12 mouse cellular contexts compared by ENCODE assay signal in the genomic region with DNA sequence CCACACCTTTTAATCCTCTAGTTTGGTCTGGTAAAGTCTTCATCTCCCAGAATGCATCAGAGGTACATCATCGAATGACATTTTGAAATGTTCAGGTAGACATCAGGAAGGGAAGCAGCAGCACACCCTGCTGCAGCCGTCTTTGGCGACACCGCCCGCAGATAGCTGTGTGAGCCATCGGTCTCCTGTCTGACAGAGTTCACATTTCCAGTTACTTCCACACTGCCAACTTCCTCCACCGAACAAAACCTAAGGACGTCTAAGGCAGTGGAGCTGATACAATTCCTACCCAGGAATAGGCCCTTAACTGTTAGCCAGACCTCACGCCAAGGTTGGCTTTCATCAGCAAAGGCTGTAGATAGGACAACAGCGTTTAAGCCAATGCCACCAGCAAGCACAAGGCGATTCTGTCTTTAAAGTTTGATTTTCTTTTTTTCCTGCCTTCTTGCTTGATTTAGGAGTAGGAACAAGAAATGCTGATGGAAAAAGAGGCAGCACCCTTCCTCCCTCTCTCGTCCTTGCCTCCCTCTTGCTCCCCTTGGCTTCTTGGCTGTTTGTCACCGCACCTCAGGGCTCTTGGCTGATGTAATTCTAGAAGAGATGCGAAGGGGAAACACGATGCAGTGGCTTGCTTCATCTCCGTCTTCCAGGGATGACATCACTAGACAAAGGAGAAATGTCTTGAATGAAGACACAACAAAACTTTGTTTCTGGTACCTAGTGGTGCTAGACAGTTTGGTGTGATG. TPM values are rescaled to one million over a fixed set of nuclear protein-coding genes. Genes with fewer than 3 reads are reported as not detected.
DNase-seq lines count a peak whose midpoint lies in the region; ATAC-seq and TF ChIP-seq lines count a peak whose summit lies in the region.
"Had no signal": no experiment of that assay in that cellular context is flagged by ENCODE, and none has a peak within 500 bp of the region (broad histone marks: within the 10 kb centered on the region; RNA-seq: fewer than 3 reads in every experiment).

No protein-coding gene starts in this region.

- no peak overlapping the region for H3K4me3 ChIP-seq in lung, embryonic 14.5 days (ENCODE audit: low read depth, low read length)
- H3K4me3 ChIP-seq in embryonic facial prominence, embryonic 14.5 days (ENCODE audit: low read depth, low read length), result no peak overlapping the region
- H3K4me3 ChIP-seq in limb, embryonic 12.5 days (replicated peaks), result no peak overlapping the region
- H3K4me3 ChIP-seq in thymus, adult 2 months (ENCODE audit: control insufficient read depth, insufficient read depth, low read length), result no peak overlapping the region
- H3K4me3 ChIP-seq: hindbrain, embryonic 15.5 days had no signal

- TF ChIP-seq CTCF in lung, embryonic 14.5 days (IDR thresholded peaks at IDR 0.05; ENCODE audit: low read depth), result no peak
- TF ChIP-seq CTCF in thymus, adult 2 months (IDR thresholded peaks at IDR 0.05; ENCODE audit: borderline replicate concordance, control insufficient read depth, extremely low read depth, insufficient read depth, low read length, poor library complexity), result no peak

- peaks cover 35% of the 10 kb centered on the region for H3K4me1 ChIP-seq in lung, embryonic 14.5 days (ENCODE audit: insufficient read depth)
- peaks cover 52% of the 10 kb centered on the region for H3K4me1 ChIP-seq in embryonic facial prominence, embryonic 14.5 days (ENCODE audit: control insufficient read depth, insufficient read depth, low read length)
- H3K4me1 ChIP-seq in limb, embryonic 12.5 days (replicated peaks), result peaks cover 61% of the 10 kb centered on the region
- H3K4me1 ChIP-seq in thymus, adult 2 months (replicated peaks; ENCODE audit: control insufficient read depth, insufficient read depth, low read length), result peaks cover 31% of the 10 kb centered on the region

- 0 out of 2 replicates have a peak, but pooled peaks cover 5% of the 10 kb centered on the region for H3K27me3 ChIP-seq in lung, embryonic 14.5 days (ENCODE audit: insufficient read depth, low read length)
- H3K27me3 ChIP-seq in embryonic facial prominence, embryonic 14.5 days (replicated peaks; ENCODE audit: control insufficient read depth, insufficient read depth, low read length), result peaks cover 6% of the 10 kb centered on the region; the same call in 1 of the 2 replicates
- peaks cover 24% of the 10 kb centered on the region for H3K27me3 ChIP-seq in limb, embryonic 12.5 days
- no peaks in the 10 kb centered on the region; the same call in 1 of the 2 replicates for H3K27me3 ChIP-seq in thymus, adult 2 months (ENCODE audit: control insufficient read depth, insufficient read depth, low read length)

- TF ChIP-seq POLR2A in thymus, adult 2 months (IDR thresholded peaks at IDR 0.05; ENCODE audit: control insufficient read depth, extremely low read depth, insufficient read depth, low read length, poor library complexity), result no peak

- H3K27ac ChIP-seq in lung, embryonic 14.5 days (ENCODE audit: low read depth), result no peak overlapping the region
- H3K27ac ChIP-seq in embryonic facial prominence, embryonic 14.5 days (replicated peaks; ENCODE audit: low read depth, low read length), result peak overlapping the region; percentile 76; the same call in 1 of the 2 replicates
- H3K27ac ChIP-seq in limb, embryonic 12.5 days, result peak overlapping the region; percentile 20; the same call in 1 of the 2 replicates
- no peak overlapping the region for H3K27ac ChIP-seq in thymus, adult 2 months (ENCODE audit: control insufficient read depth, insufficient read depth, low read length)
- H3K27ac ChIP-seq: hindbrain, embryonic 15.5 days; kidney, postnatal 0 days had no signal

- WGBS in lung, embryonic 14.5 days, result 62% methylated on average over 16 of the region's 16 CpGs
- WGBS in embryonic facial prominence, embryonic 14.5 days, result 63% methylated on average over 16 of the region's 16 CpGs
- WGBS in limb, embryonic 12.5 days, result 77% methylated on average over 16 of the region's 16 CpGs
- 92% methylated on average over 16 of the region's 16 CpGs for WGBS in thymus, adult 2 months

- no peak overlapping the region for H3K4me2 ChIP-seq in lung, embryonic 14.5 days
- H3K4me2 ChIP-seq in embryonic facial prominence, embryonic 14.5 days (ENCODE audit: low read depth, low read length), result no peak overlapping the region
- no peak overlapping the region for H3K4me2 ChIP-seq in limb, embryonic 12.5 days

- peaks cover 4% of the 10 kb centered on the region; the same call in 1 of the 2 replicates for H3K36me3 ChIP-seq in lung, embryonic 14.5 days (ENCODE audit: insufficient read depth)
- no peaks in the 10 kb centered on the region for H3K36me3 ChIP-seq in embryonic facial prominence, embryonic 14.5 days (ENCODE audit: control insufficient read depth, insufficient read depth, low read length)
- no peaks in the 10 kb centered on the region for H3K36me3 ChIP-seq in limb, embryonic 12.5 days
- no peaks in the 10 kb centered on the region for H3K36me3 ChIP-seq in thymus, adult 2 months (ENCODE audit: control insufficient read depth, insufficient read depth, low read length)
- H3K36me3 ChIP-seq: hindbrain, embryonic 15.5 days had no signal

- DNase-seq in adrenal gland, postnatal 14 days, result peak; percentile 18
- no peak for DNase-seq in adrenal gland, adult 18-20 months (ENCODE audit: low spot score in 2 of 2)
- DNase-seq in lung, embryonic 14.5 days, result peak; percentile 8
- DNase-seq in lung, postnatal 25 days (ENCODE audit: low spot score), result no peak
- DNase-seq in embryonic facial prominence, embryonic 14.5 days (ENCODE audit: low spot score), result no peak
- DNase-seq in right cerebral cortex, postnatal 10 days (ENCODE audit: low spot score in 2 of 2), result no peak
- no peak for DNase-seq in thymus, adult 2 months
- DNase-seq: layer of hippocampus, postnatal 36 days had no signal

- no peak overlapping the region for H3K9ac ChIP-seq in lung, embryonic 14.5 days
- H3K9ac ChIP-seq in embryonic facial prominence, embryonic 14.5 days (ENCODE audit: low read depth, low read length), result no peak overlapping the region
- no peak overlapping the region for H3K9ac ChIP-seq in limb, embryonic 12.5 days (replicated peaks)
- H3K9ac ChIP-seq: hindbrain, embryonic 15.5 days had no signal

- no peaks in the 10 kb centered on the region for H3K9me3 ChIP-seq in lung, embryonic 14.5 days (ENCODE audit: low read depth, low read length)
- no peaks in the 10 kb centered on the region for H3K9me3 ChIP-seq in embryonic facial prominence, embryonic 14.5 days (ENCODE audit: control insufficient read depth, low read length)
- H3K9me3 ChIP-seq in limb, embryonic 12.5 days, result no peaks in the 10 kb centered on the region
- H3K9me3 ChIP-seq: hindbrain, embryonic 15.5 days had no signal

- no peak for ATAC-seq in lung, embryonic 14.5 days (ENCODE audit: insufficient read depth)
- ATAC-seq in embryonic facial prominence, embryonic 14.5 days (ENCODE audit: low read depth), result no peak
- ATAC-seq in limb, embryonic 12.5 days (ENCODE audit: insufficient number of reproducible peaks, insufficient read depth, low FRiP score, low TSS enrichment, low read depth), result no peak

RNA-seq across cellular contexts. Expression of a gene that starts 4.7 kb away (rescaled TPM):
- 33.6 and 48.4 TPM in 2 replicates for total RNA-seq in adrenal gland, postnatal 14 days (2021)
- 10 to 100 TPM; 24.6 to 30.9 TPM for total RNA-seq in adrenal gland, adult 18-20 months (2021)
- polyA plus RNA-seq in lung, embryonic 14.5 days (2014; fragmentation: Nextera tagmentation; extraction: Ambion mirVana), result 11.1 and 13.0 TPM in 2 replicates
- polyA plus RNA-seq in embryonic facial prominence, embryonic 14.5 days (2014; fragmentation: Nextera tagmentation; extraction: Ambion mirVana), result 12.1 and 15.2 TPM in 2 replicates
- 11.2 and 12.0 TPM in 2 replicates for polyA plus RNA-seq in limb, embryonic 12.5 days (2016; fragmentation: Nextera tagmentation; extraction: Ambion mirVana)
- 17.0 and 22.3 TPM in 2 replicates for polyA plus RNA-seq in thymus, adult 2 months (2012; rRNA removed)

RNA-seq across cellular contexts. Expression of a gene that starts 16.8 kb away (rescaled TPM):
- total RNA-seq in adrenal gland, postnatal 14 days (2021), result 31.0 and 33.2 TPM in 2 replicates
- 10 to 100 TPM; 38.5 to 39.5 TPM for total RNA-seq in adrenal gland, adult 18-20 months (2021)
- polyA plus RNA-seq in lung, embryonic 14.5 days (2014; fragmentation: Nextera tagmentation; extraction: Ambion mirVana), result 67.3 and 68.5 TPM in 2 replicates
- 52.2 and 59.3 TPM in 2 replicates for polyA plus RNA-seq in embryonic facial prominence, embryonic 14.5 days (2014; fragmentation: Nextera tagmentation; extraction: Ambion mirVana)
- 77.4 and 82.8 TPM in 2 replicates for polyA plus RNA-seq in limb, embryonic 12.5 days (2016; fragmentation: Nextera tagmentation; extraction: Ambion mirVana)
- 17.4 and 20.0 TPM in 2 replicates for polyA plus RNA-seq in thymus, adult 2 months (2012; rRNA removed)

RNA-seq across cellular contexts. Expression of a gene that starts 53.6 kb away (rescaled TPM):
- total RNA-seq in adrenal gland, postnatal 14 days (2021), result 6.0 and 9.1 TPM in 2 replicates
- total RNA-seq in adrenal gland, adult 18-20 months (2021), result 1 to 10 TPM; 3.7 to 4.2 TPM
- 25.4 and 27.1 TPM in 2 replicates for polyA plus RNA-seq in lung, embryonic 14.5 days (2014; fragmentation: Nextera tagmentation; extraction: Ambion mirVana)
- 13.8 and 20.7 TPM in 2 replicates for polyA plus RNA-seq in embryonic facial prominence, embryonic 14.5 days (2014; fragmentation: Nextera tagmentation; extraction: Ambion mirVana)
- polyA plus RNA-seq in limb, embryonic 12.5 days (2016; fragmentation: Nextera tagmentation; extraction: Ambion mirVana), result 27.5 and 29.5 TPM in 2 replicates
- polyA plus RNA-seq in thymus, adult 2 months (2012; rRNA removed), result 1.4 and 3.1 TPM in 2 replicates
- total RNA-seq: monocyte, adult 5-6 weeks had no signal

Comparison
In these comparisons a context has a peak if more than half of its experiments do, and no peak if none do; other contexts are left out.
1. DNase-seq: peak in adrenal gland, postnatal 14 days (single experiment) and lung, embryonic 14.5 days (single experiment); none in adrenal gland, adult 18-20 months (0 of 2), lung, postnatal 25 days (single experiment), embryonic facial prominence, embryonic 14.5 days (single experiment), right cerebral cortex, postnatal 10 days (0 of 2) and thymus, adult 2 months (single experiment).
2. H3K27ac ChIP-seq: peak in embryonic facial prominence, embryonic 14.5 days (single experiment) and limb, embryonic 12.5 days (single experiment); none in lung, embryonic 14.5 days (single experiment) and thymus, adult 2 months (single experiment).